Mouse (Mus musculus): ENCODE measurements around the gene Naa80.

- TF ChIP-seq POLR2A (IDR thresholded peaks at IDR 0.05; ENCODE audit: low read depth, low read length) (no peak), CTCF (IDR thresholded peaks at IDR 0.05; ENCODE audit: borderline replicate concordance, insufficient read depth, low read length) (no peak)
These were observed 15.8 kb downstream of the Naa80 start for GRCm38 (mm10) chr9:107594281-107595062.

All from embryonic fibroblast, embryonic 13.5 days (primary cell).